Mouse (Mus musculus): Measurements from ENCODE around the gene Nkx1-1.
A peak's percentile ranks its signal among the peaks of the same experiment; 100 is the strongest.

The Nkx1-1 gene

GRCm38 (mm10) chr5:33420313-33420712 lies 13.5 kb downstream of the Nkx1-1 start:
- no peak for DNase-seq (ENCODE audit: low read depth, low spot score)

GRCm38 (mm10) chr5:33400819-33401218 lies 33.0 kb downstream of the Nkx1-1 start:
- DNase-seq (ENCODE audit: low read depth, low spot score), result no peak

GRCm38 (mm10) chr5:33396828-33397227 lies 36.9 kb downstream of the Nkx1-1 start:
- DNase-seq (ENCODE audit: low read depth, low spot score), result no peak

- no peak for DNase-seq (ENCODE audit: low read depth, low spot score)
Measured at GRCm38 (mm10) chr5:33395693-33396092, 38.1 kb downstream of the Nkx1-1 start.

GRCm38 (mm10) chr5:33393803-33394202 lies 40.0 kb downstream of the Nkx1-1 start:
- peak; percentile 84 for DNase-seq (ENCODE audit: low read depth, low spot score)

- no peak for DNase-seq (ENCODE audit: low read depth, low spot score)
Measured at GRCm38 (mm10) chr5:33387550-33387949, 46.2 kb downstream of the Nkx1-1 start.

Measured in mesoderm, embryonic 11.5 days (tissue).